Mouse (Mus musculus): Measurements from ENCODE around the gene March10.

The March10 gene

DNA sequence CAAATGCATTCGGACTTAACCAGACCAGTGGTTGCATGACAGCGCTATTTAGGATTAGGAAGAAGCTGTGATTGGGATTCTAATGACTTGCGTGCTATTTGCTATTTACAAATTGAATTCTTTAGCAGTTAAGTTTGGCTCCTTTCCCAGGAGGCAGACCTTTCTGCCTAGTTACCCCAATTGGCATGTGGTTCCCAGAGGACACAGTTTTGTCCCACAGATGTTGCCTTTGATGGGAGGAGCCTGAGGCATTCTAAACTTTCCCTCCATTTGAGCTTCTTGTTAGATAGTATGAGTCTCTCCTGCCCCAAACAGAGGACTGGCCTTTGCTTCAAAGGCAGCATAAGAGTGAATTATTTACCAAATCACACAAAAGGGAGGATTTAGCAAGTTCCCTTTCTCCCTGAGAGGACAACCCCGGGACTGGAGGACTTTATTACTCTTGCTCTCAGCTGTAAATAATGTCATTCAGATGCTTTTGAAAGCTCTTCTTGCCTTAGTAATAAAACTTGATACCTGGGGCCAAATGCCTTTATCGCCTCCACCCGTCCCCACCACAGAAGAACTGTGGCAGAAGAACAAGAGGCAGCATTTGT lies 48.6 kb downstream of the March10 start:
- CTCF ChIA-PET = interaction anchor here (0.6 kb wide), 1 partner anchor 541 kb away, joined by 7 read pairs; no protein-coding TSS in a partner anchor

DNA sequence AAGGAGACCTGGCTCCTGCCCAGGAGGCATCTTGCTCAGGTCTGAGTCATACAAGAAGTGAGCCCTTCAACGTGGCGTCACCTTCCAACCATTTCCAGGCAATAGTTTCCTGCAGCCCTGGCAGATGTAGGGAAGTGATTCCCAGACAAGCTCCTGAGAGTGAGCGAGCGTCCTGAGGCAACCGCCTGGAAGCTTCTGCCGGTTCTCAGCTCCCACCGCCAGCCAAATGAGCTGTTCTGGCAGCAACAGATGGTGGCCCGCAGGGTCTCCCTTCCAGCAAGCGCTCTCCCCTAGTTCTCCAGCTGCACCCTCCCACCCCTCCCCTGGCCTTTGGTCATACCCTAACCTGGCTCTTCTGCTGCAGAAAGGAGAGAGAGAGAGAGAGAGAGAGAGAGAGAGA lies 54.2 kb downstream of the March10 start:
- CTCF ChIA-PET = interaction anchor here (0.7 kb wide), 1 partner anchor 70 kb away, joined by 6 read pairs; no protein-coding TSS in a partner anchor

DNA sequence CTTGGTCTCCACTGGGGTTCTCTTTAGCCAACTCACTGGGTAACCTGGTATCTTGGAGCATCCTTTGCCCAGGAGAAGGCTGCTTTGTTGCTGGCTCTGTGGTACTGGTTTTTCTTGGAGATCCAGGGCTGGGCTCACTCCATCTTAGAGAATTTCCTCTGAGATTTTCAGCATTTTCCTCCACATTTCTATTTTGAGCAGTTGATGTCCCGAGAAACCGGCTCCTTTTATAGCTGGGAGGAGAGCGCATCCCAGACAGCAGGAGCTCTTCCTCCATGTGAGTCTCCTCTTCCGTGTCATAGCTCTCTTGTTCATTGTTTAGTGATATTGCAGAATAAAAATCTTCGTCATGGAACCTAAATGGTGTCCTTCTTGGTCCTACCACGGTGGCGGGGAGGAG lies 66.2 kb downstream of the March10 start:
- CTCF ChIA-PET = no interaction called here

DNA sequence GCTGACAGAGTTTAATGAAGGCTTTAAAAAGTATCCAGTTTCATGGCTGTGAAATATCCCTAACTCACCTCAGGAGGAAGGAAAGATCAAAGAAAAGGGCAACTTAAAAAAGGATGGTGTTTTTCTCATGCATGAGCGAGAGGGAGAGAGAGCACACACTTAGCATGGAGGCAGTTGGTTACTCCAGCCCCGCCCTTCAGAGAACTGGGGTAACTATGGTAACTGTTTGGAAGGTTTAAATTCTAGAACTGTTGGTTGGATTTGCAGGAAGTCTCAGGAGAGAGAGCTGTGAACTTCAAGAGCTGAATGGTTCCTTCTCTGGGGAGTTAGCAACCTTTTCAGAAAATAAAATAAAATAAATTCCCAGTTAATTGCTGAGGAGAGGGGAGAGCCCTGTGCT lies 67.9 kb downstream of the March10 start:
- CTCF ChIA-PET = no interaction called here

DNA sequence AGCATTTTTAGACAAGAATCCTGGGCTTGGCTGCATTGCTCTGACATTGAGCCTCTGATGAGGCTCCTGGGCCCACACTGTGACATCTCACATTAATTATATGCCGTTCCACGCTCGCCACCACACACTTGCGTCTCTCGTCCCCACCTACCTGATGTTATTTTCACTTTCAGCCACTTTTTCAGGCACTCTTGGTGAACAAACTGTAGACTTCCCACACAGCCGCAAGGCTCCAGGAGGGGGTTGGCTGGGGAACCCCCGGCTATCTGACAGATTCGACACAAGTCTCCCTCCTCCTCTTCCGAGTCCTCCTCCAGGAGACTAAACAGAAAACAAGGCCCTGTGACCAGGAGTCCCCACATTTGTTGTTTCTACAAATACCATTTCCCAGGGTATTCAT lies 71.3 kb downstream of the March10 start:
- CTCF ChIA-PET = no interaction called here

DNA sequence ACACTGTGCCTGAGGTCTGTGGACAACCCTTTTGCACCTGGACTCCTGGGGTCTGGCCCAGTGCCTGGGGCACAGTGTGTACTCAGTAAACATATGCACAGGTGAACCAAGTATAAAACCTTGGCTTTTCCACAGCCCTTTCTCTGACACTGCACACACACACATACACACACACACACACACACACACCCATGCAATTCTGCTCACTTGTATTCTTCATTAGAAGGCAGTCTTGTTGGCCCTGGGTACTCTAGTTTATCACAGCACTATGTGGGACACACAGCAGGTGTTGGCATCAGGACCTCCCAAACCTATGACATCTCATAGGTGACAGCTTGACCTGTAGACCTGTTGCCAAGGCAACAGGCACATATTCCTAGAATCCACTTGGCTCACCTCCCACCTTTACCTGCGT lies 80.7 kb downstream of the March10 start:
- CTCF ChIA-PET = interaction anchor here (0.6 kb wide), 1 partner anchor 23 kb away, joined by 3 read pairs; no protein-coding TSS in a partner anchor

DNA sequence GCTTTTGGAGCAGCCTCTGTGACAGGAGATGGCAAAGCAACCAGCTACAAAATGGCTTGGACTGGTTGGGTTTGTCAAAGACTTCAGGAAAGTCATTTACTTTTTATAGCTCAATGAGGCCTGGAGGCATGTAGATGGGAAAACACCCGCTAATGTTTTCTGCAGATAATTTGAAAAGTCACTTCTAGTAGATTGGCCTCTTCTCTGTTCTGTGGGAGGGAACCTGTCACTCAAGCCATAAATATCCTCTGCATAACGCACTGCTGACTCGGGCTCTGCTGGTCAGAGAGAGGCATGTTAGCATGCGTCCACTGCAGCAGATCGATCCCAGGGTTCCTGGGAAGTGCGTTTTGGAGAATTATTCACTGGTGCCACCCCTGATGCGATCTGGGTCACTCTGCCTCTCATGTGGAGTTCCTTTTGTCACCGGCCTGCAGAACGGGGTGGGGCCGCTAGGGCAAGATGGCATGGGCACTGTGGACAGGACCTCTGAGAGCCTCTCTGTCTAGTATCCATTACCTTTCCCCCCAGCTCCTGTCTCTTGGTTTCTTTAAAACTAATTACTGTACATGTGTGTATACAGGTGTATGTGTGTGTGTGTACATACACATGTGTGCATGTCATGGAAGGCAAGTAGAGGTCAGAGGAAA lies 81.9 kb downstream of the March10 start:
- CTCF ChIA-PET = no interaction called here

DNA sequence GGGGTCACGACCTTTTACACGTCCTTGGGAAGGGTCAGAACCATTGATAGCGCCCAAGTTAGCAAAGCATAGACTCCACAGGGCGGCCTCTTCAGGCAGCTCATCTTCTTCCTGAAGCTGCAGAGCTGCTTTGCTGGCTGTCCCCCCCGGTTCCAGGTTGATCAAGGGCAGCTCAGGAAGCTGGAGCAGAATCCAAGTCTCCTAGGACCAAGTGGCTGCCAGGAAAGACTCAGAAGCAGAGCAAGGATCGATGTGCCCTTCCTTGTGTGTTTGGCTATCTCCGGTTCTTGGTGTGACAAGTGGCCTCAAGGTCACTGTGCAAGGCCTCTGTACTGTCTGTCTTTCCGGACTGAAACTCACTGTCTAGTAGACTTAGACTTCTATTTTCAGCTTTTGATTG lies 82.7 kb downstream of the March10 start:
- CTCF ChIA-PET = no interaction called here

DNA sequence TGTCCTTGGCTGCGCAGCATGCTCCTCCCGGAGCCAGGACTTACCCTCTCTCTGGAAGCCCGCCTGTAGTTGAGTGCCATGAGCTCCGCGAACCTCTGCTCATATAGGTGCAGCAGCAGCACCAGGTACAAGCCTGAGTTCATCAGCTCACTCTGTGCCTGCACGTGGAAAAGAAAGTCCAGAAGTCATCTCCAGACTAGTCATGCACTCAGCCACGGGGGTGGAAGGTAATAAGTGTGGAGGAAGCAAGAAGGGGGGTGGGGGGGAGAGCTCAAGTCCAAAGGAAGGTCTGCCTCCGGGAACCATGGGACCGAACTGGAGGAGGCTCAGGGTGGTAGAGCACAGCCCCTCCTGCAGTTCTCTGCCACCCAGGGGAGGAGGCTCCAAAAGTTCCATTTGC lies 84.7 kb downstream of the March10 start:
- CTCF ChIA-PET = no interaction called here

DNA sequence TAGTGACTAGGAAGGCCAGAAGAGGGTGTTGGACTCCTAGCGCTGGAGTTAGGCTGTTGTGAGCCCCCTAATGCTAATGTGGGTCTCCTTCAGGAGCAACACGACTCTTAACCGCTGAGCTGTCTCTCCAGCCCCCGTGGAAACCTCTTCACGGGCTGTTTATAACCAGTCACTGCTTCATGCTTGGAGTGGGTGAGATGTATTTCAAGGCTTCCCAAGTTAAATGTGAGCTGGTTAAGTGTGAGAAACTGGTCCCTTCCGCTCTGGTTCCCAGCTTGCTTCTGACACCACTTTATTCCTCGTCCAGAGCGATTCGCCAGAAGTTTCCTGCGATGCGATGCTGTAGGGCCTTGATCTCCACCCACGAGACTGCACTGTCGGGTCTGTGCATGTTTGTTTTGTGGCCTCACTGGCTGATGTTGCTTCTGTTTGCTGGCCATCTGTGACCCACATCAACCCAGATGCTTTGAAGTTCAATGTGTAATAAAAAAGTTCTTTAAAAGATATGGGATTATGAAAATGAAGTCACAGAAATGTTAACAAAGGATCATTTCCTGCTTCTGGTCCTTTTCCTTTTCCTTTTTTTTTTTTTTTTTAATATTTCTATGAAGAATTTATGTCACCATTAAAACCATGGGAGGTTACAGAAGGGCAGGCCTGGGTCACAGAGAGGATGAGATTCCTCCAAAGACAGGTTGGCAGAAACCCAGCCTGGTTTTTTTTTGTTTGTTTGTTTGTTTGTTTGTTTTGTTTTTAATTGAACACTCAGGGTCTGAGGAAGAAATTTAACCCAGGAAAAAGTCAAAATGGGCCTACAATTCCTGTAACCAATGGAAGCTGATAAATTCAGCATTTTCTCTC lies 86.8 kb downstream of the March10 start:
- CTCF ChIA-PET = no interaction called here

DNA sequence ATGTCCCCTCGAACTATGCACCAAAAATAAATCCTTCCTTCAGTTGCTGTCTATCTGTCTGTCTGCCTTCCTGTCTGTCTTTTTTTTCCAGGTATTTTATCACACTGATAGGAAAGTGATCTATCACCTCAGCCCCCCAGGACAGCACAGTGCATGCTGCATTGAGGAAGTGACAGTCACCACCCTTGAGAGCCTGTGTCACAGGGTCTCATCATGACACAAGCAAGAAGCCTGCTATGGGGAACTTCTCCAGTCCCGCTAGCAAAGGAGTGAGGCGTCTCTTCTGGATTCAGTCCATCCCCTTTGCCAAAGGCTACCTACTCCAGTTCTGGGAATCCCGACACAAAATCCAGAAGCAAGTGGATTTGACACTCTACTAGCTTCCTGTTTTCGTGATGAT lies 87.7 kb downstream of the March10 start:
- CTCF ChIA-PET = no interaction called here

DNA sequence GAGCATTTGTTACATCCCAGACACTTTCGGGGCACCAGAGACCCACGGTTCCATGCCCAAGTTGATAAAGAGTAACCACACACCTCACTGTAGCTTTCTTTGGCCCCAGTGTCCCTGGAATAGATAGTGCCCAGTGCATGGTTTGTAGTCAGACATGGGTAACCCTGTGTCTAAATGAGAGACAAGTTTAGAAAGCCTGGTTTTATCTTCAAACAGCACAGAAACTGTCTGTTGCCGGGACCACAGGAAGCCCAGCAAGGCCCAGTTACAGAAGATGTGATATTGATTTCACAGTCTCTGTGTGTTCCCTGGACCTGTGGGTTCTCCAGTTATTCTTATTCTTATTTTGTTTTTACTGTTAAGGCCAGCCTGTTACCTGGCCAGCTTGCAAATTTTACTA lies 89.4 kb downstream of the March10 start:
- CTCF ChIA-PET = no interaction called here

DNA sequence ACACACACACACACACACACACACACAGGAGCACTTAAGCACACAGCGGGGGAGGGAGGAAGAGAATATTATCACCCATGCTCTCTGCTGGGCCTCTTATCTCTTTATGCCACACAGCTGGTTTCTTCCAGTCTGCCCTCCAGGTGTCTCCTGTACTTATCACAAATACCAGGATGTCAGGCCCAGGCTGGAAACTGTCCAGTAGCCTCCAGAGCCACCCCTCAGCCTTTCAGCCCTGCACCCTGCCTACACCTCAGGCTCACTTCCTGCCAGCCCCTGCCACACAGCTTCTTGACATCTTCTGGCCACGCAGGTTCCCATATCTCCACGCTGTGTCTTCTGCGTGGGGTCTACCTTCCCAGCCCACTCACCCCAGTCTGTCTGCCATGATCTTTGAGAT lies 90.5 kb downstream of the March10 start:
- CTCF ChIA-PET = no interaction called here

DNA sequence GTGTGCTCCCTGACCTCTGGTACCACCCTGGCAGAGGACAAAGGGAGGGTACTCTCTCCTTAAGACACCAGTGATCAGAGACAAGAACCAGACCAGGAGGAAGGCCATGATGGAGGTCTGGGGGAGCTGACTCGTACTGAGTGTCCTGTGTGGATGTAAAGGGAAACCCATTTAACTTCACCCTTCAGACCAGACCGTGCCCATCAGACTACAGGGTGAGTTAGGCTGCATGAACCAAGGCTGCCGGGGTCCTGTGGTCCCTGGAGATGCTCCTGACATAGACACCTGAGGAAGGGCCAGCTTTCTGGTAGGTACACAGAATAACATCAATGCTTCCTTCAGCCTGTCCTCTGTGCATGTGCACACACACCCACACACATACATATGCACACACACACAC lies 90.9 kb downstream of the March10 start:
- CTCF ChIA-PET = no interaction called here

DNA sequence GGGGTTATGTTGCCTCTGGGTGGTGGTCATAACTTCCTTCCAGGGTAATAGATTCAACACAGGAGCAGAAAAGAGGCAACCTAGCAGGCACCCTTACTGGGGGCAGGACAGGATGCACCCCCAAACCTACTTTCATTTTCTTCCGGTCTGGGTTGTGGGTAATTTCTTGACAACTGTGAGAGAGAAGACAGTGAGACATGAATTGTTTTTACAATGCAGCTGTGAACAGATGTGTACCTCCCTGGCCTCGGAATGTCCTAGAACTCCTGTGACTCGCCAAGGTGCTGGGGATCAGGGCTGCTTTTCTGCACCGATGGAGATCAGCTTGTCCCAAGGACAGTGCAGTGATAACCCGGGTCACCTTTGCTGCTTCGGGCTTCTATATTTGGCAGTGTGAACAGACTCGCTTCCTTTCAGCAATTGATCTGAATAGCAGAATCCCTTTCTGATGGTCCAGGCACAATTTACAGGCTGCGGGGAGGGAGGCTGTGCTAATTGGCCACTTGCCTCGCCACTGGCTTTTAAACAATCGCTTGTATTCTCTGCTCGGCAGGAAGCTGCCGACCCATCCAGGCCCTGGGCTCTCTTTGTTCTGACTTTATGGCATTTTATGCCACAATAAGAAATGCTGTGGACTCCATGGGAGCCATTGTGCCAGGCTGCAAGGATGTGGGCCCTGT lies 92.0 kb downstream of the March10 start:
- CTCF ChIA-PET = no interaction called here

DNA sequence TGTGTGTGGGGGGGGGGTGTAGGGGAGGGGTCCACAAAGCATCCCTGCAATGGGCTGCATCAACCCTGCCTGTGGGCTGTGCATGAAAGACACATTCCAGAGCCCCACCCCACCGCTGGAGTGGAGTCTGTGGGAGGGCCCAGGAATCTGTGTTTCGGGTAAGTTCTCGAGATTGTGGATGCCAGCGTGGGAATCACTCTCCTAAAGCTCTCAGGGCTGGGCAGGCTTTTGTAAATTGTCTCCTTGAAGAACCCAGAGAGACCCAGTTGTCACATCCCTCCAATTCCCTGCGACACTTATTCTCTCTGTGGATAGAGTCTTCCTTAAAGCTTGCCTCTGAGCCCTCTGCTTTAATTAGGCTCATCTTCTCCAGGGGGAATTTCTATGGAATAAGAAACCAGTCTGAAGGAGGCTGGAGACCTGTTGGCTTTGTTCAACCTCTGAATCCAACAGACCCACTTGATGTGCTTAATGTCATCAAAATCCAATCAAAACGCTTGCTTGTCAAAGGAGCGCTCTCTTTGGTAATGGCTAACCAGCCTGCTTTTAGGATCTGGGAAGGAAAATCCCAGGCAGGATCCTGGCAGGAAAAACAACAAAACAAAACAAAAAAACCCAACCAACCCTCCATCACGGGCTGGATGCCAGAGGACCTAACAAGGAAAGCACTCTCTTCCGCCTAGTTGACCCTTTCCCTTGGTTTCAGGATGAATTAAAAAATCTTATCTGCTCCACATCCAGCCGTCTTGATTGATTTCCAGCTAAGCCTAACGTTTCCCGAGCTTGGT lies 92.7 kb downstream of the March10 start:
- CTCF ChIA-PET = interaction anchor here (0.6 kb wide), 2 partner anchors 548 to 555 kb away, joined by 3 to 5 read pairs; no protein-coding TSS in a partner anchor

DNA sequence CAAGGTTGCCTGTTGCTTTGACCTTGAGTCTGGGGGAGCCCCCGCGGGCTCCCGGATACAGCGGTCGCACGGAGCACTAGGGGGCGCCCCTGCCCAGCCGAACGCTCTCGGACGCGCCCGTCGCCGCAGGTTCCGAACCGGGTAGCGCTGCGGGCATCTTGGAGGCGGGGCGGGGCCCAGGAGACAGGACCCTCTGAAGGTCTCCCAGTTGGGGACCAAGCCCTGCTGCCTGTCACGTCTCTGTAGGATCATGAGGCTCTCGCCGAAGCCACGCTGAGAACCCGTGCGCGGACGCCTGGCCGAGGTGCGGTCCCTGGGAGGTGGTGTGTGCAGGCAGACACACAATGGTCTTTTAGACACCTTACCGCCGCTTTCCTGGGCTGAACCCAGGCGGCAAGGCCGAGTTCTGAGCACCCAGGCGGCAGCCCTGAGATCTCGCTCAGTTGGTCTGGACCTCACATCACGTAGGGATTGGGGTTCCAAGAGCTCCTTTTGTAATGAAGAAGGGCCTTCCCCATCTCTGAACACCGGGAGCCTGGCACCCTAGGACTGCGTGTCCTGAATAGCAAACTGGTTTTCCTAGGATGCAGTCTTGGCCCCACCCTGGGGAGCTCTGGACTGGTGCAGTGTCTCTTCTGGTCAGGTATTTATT lies 93.5 kb downstream of the March10 start:
- CTCF ChIA-PET = interaction anchor here (0.6 kb wide), 3 partner anchors 23 to 555 kb away, joined by 3 to 6 read pairs (median 5); no protein-coding TSS in a partner anchor

DNA sequence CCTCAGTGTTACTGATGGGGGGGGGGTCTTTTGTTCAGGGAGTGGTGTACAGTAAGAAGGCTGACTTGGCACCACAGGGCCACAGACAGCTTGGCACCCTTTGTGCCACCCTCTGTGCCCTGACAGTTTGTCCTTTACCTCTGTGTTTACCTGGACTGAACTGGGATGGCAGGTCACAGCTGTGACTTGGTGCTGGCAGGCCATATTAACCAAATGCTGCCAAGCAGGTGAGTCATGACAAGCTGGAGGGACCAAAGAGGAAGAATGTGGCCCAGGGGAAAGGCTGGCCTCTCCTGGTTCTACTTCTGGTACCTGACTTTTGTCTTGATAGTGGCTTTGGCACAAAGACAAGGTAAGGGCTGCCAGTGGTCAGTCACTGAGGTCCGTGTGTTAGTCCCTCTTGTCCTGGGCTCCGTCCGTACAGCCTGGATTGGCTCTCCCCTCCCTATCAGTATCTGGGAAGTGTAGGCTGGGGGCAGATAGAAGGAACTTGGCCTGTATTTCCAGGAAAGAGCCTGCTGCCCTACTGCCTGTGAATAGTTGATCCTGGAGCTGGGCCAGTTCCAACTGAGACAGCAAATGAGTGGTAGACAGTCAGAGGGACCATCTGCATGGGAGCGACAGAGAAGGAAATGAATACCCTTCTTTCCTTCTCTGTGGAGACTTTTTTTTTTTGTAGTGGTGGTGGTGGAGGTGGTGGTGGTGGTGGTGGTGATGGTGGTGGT lies 94.3 kb downstream of the March10 start:
- CTCF ChIA-PET = no interaction called here

DNA sequence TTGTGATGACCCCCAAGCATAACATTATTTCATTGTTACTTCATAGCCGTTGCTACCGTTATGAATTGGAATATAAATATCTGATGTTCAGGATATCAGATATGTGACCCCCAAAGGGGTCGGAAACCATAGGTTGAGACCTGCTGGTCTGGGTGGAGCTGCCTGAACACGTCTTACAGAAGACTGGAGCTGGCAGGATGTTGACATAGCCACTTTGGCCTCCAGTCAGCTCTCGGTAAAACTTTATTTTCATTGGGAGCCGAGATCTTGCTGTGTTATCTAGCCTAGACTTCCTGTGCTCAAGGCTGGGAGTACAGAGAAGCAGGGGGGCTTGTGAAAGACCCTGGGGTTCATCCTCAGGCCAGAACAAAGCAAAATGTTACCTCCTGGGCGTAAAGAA lies 100.2 kb downstream of the March10 start:
- CTCF ChIA-PET = no interaction called here

DNA sequence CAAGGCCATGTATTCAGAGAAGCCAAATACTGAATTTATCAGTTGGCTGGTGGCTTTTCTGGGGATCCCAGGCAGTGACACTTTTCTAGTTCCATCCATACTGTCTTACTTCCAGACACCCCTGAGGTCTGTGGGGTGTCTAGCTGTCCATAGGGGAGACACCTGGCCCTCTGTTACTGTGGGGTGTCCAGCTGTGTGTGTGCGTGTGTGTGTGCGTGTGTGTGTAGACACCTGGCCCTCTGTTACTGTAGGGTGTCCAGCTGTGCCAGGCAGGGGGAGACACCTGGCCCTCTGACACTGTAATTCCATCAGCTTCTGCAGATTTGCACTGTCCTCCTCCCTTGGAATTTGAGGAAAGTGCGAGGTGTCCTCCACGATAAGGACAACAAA lies 102.6 kb downstream of the March10 start:
- CTCF ChIA-PET = no interaction called here
